Mouse (Mus musculus): ENCODE data around the gene Mob3b.

The Mob3b gene

DNA sequence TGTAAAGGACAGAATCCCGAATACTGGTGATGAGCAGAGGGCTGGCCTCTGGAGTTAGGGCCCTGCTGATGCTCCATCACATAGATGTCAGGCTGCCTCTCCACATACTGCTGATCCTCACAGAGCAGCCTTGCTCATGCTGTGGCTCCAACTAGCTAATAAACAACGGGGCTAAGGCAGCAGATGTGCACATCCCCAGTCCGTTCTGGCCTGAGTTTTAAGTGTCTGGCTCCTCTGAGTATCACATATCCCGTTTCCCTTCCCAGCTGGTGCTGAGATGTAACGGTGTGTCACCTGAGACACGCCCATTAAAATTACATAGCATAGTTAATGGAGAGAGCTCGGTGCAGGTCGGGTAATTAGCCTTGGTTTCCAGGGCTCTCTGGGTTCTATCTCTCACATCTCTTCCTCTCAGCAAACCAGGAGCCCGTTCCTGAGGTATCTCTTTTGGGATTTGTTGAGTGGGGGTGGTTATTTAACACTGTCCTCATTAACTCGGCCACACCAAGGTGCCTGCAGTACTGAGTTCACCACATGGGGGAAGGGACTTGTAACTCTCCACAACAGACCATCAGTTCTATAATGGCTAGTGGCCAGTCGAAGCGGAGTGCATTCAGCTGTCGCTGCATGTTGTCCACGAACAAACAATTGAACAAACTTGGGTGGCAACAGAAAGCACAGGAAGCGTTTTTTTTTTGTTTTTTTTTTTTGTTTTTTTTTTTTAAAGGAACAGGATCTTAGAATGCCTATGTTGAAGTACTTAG, 92.0 kb downstream of the Mob3b start:
- DNase-seq (ENCODE audit: low read depth, low spot score), result no peak

DNA sequence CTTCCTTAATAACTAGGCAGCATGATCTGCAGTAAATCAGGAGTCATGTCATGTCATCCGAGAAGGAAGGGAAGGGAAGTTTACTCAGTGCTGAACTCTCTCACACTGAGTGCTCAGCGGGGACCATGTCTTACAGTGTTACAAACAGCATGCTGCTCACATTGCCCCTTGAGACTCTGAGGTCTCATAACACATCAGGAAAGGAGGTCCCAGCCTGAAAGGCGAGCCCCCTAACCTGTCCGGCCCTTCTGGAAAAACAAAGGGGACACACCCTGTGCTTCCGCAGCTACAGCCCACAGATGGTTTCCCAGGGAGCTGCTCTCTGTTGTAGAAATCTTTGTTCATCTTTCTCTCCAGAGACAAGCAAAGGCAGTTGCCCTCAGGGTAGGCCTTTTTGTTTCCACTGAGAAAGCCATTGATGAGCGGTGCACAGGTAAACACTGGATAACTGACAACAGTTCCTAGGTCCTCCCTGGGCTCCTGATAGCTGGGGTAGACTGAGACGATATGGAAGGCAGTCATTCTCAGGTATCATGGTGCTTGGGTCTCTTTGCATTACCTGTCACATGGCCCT, 94.1 kb downstream of the Mob3b start:
- no peak for DNase-seq (ENCODE audit: low read depth, low spot score)

DNA sequence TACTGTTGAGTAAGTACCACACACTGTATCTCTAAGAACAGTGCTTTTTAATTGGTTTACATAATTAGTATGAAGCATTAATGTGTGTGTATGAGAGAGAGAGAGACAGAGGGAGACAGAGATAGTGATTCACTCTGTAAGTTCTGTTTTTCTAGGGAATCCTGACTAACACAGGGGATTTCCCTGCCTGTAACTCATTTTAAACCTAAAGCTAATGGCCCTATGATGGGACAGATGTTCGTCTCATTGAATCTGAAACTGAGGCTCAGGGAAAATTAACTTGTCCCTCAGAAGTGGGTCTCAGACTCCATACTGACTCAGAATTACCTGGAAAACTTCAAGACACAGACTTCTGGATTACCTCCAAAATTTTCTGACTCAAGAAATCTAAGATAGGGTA, 96.3 kb downstream of the Mob3b start:
- no peak for DNase-seq (ENCODE audit: low read depth, low spot score)

DNA sequence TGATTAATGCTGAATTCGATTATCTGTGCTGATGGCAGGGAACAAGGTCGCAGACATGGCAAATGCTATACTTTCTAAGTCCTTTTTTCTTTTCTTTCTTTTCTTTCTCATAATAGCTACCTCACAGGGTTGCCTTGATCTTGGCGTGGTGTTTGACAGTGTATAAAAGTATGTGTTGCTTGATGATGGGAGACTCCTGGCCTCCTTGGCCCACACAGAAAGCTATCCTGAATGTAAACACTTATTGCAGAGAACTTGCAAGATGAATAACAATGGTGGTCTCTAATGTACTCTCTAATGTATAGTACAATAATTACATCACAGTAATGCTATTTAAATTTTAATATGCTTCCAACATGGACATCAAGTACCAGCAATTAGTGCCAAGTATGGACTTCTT, 96.9 kb downstream of the Mob3b start:
- no peak for DNase-seq (ENCODE audit: low read depth, low spot score)

DNA sequence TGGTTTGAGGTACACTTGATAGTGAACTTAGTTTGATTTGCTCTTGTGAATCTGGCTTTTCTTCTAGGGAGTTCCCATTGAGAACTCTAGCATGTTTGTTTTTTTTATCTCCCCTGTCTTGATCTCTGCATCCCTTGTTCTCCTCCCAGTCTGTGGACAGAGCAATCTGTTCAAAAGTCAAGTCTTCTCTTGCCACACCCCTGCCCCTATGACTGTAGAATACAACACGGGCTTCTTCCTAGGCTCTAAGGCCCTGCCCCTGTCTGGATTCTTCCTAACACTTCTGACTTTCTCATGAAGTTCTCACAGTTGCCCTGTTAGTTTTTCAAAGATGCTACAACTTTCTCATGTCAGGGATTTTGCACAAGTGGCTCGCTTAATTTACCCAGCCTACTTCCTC, 102.9 kb downstream of the Mob3b start:
- no peak for DNase-seq (ENCODE audit: low read depth, low spot score)

DNA sequence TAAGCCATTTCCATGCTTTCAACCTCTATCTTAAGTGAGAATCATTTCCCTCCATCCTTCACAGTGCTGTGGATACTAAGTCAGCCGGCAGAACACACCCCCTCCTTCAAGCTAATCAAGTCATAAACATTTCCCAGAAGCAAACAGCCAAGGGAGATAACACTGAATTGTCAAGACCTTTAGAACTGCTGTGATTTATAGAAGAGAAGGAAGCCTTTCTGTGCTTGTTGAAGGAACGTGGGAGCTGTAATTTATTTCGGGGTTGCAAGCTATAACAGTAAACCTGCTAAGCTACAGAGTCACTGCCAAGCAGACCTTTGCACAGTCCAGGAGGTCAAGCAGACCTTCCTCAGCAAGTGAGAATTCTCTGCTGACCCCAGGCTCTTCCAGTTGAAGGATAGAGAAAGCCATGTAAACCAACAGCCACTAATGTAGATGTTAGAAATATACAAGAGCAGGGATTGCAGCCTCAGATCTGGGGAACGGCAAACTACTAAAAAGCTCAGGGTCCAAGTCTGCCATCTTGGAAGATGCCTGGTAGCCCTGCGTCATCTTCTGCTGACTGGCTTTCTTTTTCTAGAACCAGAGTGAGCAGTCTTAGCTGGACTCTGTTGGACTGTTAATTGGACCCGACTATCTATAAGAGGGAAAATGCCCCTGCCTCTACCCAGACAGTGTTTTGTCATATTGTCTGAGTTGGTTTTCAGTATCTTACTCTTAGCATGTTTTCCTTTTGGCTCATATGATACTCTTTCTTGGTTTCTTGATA, 104.9 kb downstream of the Mob3b start:
- no peak for DNase-seq (ENCODE audit: low read depth, low spot score)

DNA sequence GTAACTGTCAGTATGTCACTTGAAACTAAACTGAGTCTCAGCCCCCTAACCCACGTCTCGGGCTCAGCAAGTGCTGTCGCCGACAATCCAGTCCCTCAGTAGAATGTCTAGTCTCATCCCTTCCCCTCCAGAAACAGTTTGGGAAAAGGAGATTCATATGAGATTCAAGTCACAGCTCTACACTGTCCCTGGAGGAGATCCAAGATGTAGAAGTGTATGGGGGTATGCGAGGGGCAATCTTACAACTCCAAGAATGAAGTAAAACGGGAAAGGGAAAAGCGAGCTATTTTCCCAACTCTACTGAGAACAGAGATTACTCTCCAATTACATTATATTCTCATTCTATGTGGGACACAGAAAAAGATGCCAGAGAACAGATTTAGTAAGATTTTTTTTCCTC, 106.1 kb downstream of the Mob3b start:
- DNase-seq (ENCODE audit: low read depth, low spot score), result no peak

DNA sequence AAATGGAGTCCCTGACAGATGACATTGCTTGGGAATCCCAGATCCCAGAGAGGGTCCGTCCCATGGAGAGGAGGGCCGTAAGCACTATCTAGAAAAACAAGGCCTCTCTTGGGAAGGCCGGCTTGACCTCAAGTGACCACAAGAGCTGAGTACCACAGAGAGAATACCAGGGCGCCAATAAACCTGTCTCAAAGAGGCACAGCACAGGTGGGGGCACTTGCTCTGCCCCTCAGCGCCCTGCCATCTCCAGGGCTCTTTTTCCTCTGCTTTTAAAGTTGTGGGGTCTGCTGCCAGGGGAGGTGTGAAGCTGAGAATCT, 107.6 kb downstream of the Mob3b start:
- DNase-seq (ENCODE audit: low read depth, low spot score), result no peak

DNA sequence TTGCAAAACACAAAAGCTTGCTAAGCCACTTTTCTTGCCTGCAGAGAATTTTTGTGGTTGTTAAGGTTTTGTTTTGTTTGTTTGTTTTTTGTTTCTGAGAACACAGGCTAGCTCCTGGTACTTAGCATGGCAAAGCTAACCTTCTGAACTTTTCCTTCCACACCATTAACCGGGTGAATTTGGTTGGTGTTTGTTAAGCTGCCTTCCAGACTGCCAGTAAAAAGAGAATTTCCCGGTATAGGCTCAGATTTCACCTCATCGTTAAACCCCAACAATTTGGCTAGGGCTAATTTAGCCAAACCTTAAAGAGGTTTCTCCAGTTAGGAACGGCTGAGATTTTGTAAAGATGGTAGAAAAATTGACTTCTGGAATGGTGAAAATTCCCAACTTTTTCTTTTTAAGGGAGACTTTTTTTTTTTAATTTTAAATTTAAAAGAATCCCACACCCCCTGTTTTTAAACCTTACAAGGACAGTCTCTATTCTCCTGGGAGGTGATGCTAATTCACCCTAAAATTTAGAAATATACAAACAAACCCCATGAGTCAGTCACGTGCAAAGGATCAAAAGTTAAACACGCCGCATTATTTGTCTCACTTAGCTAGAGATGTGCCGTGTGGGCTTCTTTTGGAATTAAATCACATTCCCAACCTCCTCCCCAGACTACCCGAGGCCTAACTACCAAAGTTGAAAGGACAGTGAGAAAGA, 108.1 kb downstream of the Mob3b start:
- DNase-seq (ENCODE audit: low read depth, low spot score), result no peak

DNA sequence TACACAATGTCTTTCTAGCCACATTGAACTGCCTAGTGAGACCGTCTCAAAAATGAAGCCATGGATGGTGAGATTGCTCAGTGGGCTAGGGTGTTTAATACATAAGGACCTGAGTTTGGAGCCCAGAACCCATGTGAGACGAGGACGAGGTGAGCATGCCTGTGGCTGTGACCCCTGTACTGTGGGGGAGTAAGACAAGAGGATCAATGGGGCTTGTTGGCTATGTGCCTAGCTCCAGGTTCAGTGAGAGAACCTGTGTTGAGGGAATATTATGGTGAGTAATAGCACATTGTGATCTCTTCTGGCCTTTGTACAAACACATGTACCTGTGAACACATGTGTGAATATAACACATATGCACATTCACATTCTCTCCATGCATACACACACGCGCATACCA, 116.4 kb downstream of the Mob3b start:
- DNase-seq (ENCODE audit: low read depth, low spot score), result no peak

DNA sequence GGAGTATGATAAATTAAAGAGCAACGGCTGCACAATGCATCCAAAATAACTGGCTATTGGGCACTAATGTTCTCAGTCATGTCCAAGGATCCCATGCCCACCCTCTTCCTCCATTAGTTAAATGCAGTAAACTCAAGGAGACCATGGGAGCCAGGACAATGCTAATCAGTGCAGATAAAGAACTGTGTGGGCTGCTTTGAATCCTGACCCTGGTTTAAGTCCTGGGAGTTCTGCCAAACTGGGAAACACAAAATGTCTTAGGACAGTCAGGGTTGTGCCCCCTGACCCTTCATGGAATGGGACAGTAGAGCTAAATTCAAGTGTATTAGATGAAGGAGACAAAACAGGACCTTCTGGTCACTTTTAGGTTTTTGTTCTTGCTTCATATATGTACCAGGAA, 117.0 kb downstream of the Mob3b start:
- no peak for DNase-seq (ENCODE audit: low read depth, low spot score)

DNA sequence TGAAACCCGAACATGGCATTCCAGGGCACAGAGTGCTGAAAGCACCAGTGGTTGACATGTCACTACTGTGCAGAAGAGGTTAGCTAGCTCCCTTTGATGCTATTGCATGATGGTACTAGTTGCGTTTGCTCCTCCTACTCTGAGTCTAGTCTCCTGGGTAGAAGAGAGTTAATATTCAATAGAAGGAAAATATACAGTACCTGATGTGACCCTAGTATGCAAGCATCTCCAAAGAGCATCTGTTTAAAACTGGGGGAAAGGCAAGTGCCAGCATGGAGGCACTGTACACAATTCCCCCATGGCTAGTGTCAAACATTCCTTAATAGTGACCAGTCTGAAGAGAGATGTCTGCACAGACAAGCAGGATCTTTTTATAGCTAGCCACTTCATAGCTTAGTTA, 119.5 kb downstream of the Mob3b start:
- DNase-seq (ENCODE audit: low read depth, low spot score), result no peak

DNA sequence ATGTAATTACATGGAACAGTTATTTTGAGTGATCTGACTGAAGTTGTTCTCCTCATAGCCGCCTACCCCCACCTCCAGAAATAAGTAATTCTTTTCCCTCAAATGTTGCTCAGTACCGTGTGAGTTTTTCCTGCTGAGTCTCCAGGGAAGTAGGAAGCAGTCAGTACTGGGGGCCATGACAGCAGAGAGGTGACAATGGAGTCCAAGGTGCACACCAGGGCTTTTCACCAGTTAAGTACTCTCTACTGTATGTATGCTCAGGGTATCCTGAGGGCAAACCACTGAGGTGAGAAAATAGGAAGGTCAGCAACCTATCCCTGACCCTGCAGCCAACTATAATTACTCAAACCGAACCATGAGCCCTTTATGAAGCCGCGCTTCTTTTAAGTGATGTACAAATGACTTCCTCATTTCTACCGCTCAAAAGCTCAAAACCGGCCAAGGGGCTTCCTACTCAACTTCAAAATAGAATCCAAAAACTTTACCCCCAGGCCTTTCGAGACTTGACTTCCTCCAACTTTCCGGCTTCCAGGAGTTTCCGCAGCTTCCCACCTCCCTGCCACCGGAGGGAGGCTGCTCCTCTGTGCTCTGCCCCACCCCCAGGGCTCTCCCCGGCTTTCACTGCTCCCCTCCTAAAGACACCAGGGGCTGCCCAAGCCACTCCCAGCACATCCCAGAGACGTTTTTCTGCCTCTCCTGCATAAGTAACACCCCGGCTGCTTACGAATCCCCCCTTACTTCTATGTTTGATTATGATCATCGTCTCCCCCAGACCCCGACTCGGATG, 122.6 kb downstream of the Mob3b start:
- DNase-seq (ENCODE audit: low read depth, low spot score), result no peak

DNA sequence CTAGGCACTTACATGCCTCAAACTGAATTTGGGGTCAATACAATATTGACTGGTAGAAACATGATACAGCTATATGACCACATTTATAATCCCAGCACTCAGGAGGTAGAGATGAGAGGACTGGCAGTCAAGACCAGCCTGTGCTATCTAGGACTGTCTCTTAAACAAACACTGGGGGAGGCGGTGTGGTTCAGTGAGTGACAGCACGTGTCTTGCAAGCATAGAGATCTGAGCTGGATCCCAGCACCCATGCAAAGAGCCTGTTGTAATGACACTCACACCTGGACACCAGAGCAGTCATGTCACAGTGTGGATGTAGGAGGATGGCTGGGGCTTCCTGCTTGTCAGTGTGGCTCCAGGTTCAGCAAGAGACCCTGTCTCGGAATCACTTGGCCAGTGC, 124.5 kb downstream of the Mob3b start:
- DNase-seq (ENCODE audit: low read depth, low spot score), result no peak

DNA sequence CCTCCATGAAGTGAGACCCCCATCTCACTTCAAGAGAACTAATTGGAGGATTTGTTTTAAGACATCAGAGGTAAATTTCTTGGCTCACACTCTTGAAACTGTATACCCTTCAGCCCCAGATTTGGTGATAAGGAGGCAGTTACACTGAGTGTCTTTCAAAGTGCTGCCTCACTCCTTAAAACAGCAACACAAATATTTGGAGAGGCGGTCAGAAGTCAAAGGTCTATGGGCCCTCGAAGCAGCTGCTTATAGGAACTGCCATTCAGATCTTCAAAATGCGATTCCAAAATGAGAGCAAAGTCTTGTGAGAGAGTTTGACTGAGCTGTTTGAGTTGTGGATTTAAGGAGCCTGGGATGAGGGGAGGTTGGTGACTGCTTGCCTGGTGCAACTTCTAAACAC, 125.7 kb downstream of the Mob3b start:
- DNase-seq (ENCODE audit: low read depth, low spot score), result no peak

DNA sequence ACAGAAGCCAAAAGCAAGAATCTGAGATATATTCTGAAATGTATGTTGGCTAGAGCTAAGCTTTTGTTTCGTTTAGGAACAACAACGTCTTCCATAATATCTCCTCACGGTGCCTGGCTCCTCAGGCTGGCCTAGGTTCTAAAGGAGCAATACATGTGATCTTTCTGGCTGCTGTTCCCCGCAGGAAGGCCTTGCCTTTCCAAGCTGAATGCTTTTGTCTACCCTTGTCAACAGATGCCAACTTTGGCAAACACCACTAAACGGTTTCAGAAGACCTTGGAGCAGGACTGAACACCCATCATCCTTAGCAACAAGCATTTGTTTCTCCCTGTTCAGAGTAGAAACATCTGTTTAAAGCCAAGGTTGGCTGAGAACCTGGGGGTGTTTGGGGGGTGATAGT, 126.1 kb downstream of the Mob3b start:
- DNase-seq (ENCODE audit: low read depth, low spot score), result no peak

DNA sequence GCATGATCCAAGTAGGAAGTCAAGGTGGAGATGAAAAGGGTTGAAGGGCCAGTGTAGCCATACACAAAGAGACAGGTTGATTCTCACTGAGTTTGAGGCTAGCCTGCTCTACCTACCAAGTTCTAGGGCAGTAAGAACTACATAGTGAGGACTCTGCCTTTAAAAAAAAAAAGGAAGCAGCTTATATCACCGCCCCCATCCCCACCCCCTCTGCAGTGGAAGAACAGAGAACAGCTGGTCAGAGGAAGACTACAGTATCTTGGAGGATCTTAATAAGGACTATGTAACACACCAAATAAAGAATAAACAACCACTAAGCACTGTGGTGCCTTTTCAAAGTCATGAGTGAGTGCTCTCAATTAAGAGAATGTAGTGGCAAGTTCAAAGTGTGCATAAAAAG, 138.9 kb downstream of the Mob3b start:
- no peak for DNase-seq (ENCODE audit: low read depth, low spot score)

DNA sequence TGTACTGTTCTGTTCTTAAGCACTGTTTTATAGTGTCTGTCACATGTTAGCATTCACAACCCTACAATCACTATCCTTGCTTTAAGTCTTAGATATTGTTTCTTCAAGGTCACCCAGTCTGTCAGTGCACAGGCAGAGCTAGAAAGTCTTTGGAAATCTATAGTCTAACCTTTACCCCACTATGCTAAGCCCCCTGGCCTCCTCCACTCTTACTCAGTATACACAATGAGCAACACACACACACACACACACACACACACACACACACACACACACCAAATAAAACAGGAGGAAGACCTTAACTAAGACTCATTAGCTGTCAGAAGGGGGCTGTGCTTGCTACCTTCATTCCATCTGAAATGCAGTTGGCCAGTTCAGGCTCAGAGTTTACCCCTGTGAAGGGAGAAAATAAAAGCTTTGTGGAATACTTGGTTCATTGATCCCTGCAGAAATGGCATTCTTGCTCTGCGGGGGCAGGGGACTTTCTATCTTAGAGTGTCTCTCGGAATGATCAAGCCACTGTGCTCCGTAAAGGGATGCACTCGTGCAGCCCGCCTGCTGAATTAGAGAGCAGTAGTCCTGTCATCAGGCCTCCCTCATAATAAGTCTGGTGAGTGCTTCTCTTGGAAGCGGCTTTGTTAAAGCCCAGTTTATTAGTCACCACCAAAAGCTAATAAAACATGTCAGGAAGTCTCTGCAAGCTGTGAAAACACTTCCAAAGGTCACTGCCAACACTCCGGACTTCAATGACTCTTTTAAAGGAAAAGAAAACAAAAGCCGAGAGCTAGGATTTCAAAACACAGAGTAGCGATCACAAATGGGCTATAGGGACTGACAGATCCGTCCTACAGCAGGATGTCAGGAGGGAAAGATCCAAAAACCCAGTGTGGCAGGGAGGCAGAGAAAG, 144.6 kb downstream of the Mob3b start:
- peak; percentile 7 for DNase-seq (ENCODE audit: low read depth, low spot score)

DNA sequence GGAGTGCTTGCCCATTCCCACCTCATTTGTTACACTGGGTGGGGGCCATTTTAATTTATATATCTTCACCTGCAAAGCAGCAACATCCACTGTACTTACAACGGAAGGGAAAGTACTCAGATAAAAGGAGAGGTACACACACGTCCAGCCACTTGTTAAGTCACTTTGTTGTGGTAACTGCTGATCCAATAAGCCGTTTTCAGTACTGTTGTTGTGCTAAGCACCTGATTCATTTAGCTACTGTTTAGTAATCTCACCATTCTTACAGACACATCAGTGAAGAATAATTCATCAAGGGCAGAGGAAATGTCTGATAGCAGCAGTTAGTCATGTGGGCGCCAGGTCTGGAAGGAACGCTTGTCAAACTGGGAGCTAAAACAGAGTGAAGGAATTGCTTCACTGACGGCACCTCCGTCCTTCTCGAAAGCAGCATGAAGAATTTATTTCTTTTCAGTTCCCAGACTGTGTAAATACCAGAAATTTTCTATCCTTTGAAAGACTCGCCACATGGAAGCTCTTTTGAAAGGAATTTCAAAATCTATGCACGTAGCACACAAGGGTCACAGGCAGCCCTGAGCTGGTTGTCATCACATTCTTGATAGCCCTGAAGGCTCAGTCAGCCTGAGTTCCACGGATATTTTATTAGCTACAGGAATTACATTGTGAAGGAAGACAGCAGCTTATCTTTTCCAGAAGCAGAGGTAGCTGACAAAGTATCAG, 150.6 kb downstream of the Mob3b start:
- no peak for DNase-seq (ENCODE audit: low read depth, low spot score)

DNA sequence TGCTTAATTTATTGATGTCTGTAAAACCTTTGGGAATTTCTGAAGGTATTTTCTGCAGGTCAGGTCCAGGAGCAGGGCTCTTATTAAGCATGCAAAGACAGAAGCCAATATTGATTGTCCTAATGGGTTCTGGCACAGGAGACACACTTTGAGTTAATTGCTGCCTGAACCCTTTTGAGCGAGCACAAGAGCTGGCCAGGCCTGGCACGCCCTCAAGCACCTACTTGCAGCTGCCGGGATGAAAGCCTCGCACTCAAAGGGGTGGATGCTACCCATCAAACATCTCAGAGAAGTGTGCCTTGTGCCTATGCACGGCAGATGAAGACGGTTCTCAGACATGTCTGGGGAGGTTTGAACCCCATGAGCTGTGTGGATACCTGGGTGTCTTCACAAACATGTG, 151.2 kb downstream of the Mob3b start:
- no peak for DNase-seq (ENCODE audit: low read depth, low spot score)
